13 mouse cellular contexts compared by ENCODE assay signal in genomic region chr7:112273451-112273850, GRCm38 (mm10). TPM values are rescaled to one million over a fixed set of nuclear protein-coding genes. Genes with fewer than 3 reads are reported as not detected.
DNase-seq lines count a peak whose midpoint lies in the region; ATAC-seq and TF ChIP-seq lines count a peak whose summit lies in the region.
"Had no signal": no experiment of that assay in that cellular context is flagged by ENCODE, and none has a peak within 500 bp of the region (broad histone marks: within the 10 kb centered on the region; RNA-seq: fewer than 3 reads in every experiment).

No protein-coding gene starts in this region.

- WGBS in heart, embryonic 13.5 days = 39% methylated on average over 6 of the region's 6 CpGs
- 55% methylated on average over 6 of the region's 6 CpGs for WGBS in stomach, postnatal 0 days

- intact Hi-C loops in heart, postnatal 14 days (cut with DNase I) = no loop called here

- H3K4me2 ChIP-seq in heart, embryonic 13.5 days = 0 out of 2 replicates have a peak overlapping the region, but pooled peaks have one; percentile 10
- no peak overlapping the region for H3K4me2 ChIP-seq in stomach, postnatal 0 days (replicated peaks; ENCODE audit: low read depth)
- H3K4me2 ChIP-seq: embryonic facial prominence, embryonic 15.5 days; hindbrain, embryonic 14.5 days; liver, embryonic 11.5 days had no signal

- no peak for TF ChIP-seq EP300 in stomach, postnatal 0 days (optimal IDR thresholded peaks at IDR 0.05)

- no peak for TF ChIP-seq CTCF in stomach, postnatal 0 days (IDR thresholded peaks at IDR 0.05; ENCODE audit: low read depth)

- no peak overlapping the region for H3K4me3 ChIP-seq in heart, embryonic 13.5 days
- H3K4me3 ChIP-seq in stomach, postnatal 0 days (ENCODE audit: low read depth, low read length) = no peak overlapping the region
- H3K4me3 ChIP-seq: embryonic facial prominence, embryonic 15.5 days had no signal

- peak; percentile 42 to 47 for DNase-seq in cerebellum, postnatal 10 days
- no peak for DNase-seq in cerebellum, postnatal 4 days (ENCODE audit: low spot score in 2 of 2)
- DNase-seq in heart, postnatal 14 days = no peak
- peak; percentile 35 for DNase-seq in urinary bladder, postnatal 14 days (ENCODE audit: low spot score)
- no peak for DNase-seq in urinary bladder, adult 2 months (ENCODE audit: low spot score)
- DNase-seq in stomach, postnatal 0 days (ENCODE audit: low spot score) = no peak
- DNase-seq in thymus, postnatal 14 days = no peak
- DNase-seq: kidney, adult 8-10 months; retina, postnatal 1 day had no signal

- peak overlapping the region; percentile 94 for H3K27ac ChIP-seq in heart, embryonic 13.5 days (replicated peaks)
- H3K27ac ChIP-seq in stomach, postnatal 0 days (replicated peaks) = peak overlapping the region; percentile 45; the same call in 1 of the 2 replicates
- H3K27ac ChIP-seq: embryonic facial prominence, embryonic 15.5 days; hindbrain, embryonic 14.5 days had no signal

- peaks cover 99% of the 10 kb centered on the region for H3K4me1 ChIP-seq in heart, embryonic 13.5 days
- H3K4me1 ChIP-seq in stomach, postnatal 0 days (replicated peaks; ENCODE audit: control insufficient read depth, insufficient read depth) = peaks cover 7% of the 10 kb centered on the region; the same call in 1 of the 2 replicates

- no peaks in the 10 kb centered on the region for H3K9me3 ChIP-seq in heart, embryonic 13.5 days
- H3K9me3 ChIP-seq in stomach, postnatal 0 days (ENCODE audit: control insufficient read depth, low read length) = no peaks in the 10 kb centered on the region
- H3K9me3 ChIP-seq: embryonic facial prominence, embryonic 15.5 days had no signal

- no peaks in the 10 kb centered on the region for H3K27me3 ChIP-seq in heart, embryonic 13.5 days (replicated peaks)
- no peaks in the 10 kb centered on the region for H3K27me3 ChIP-seq in stomach, postnatal 0 days (ENCODE audit: control insufficient read depth, insufficient read depth, low read length)
- H3K27me3 ChIP-seq: embryonic facial prominence, embryonic 15.5 days had no signal

- H3K9ac ChIP-seq in heart, embryonic 13.5 days = peak overlapping the region; percentile 76
- H3K9ac ChIP-seq in stomach, postnatal 0 days (ENCODE audit: low read length) = no peak overlapping the region
- H3K9ac ChIP-seq: embryonic facial prominence, embryonic 15.5 days; hindbrain, embryonic 14.5 days had no signal

- no peak for ATAC-seq in heart, embryonic 13.5 days (ENCODE audit: extremely low read depth, insufficient number of reproducible peaks, low FRiP score, low TSS enrichment)
- ATAC-seq in stomach, postnatal 0 days (ENCODE audit: low FRiP score, low TSS enrichment) = no peak

- peaks cover 59% of the 10 kb centered on the region for H3K36me3 ChIP-seq in heart, embryonic 13.5 days
- peaks cover 3% of the 10 kb centered on the region; the same call in 1 of the 2 replicates for H3K36me3 ChIP-seq in stomach, postnatal 0 days (ENCODE audit: control insufficient read depth, insufficient read depth, low read length)
- H3K36me3 ChIP-seq: embryonic facial prominence, embryonic 15.5 days had no signal

RNA-seq across cellular contexts. Expression of gene Mical2, which starts 47.8 kb away (rescaled TPM):
- 105 and 109 TPM in 2 replicates for polyA plus RNA-seq in heart, embryonic 13.5 days (2015; fragmentation: Nextera tagmentation; extraction: Ambion mirVana)
- 100 to 1,000 TPM; 105 to 127 TPM for total RNA-seq in heart, postnatal 14 days (2021)
- 22.9 and 26.8 TPM in 2 replicates for polyA plus RNA-seq in urinary bladder, adult 2 months (2012; rRNA removed)
- 8.4 and 8.8 TPM in 2 replicates for polyA plus RNA-seq in stomach, postnatal 0 days (2015; fragmentation: Nextera tagmentation; extraction: Ambion mirVana)

Comparison
In these comparisons a context has a peak if more than half of its experiments do, and no peak if none do; other contexts are left out.
1. DNase-seq: peak in cerebellum, postnatal 10 days (2 of 2) and urinary bladder, postnatal 14 days (single experiment); none in cerebellum, postnatal 4 days (0 of 2), heart, postnatal 14 days (0 of 2), urinary bladder, adult 2 months (single experiment), stomach, postnatal 0 days (single experiment) and thymus, postnatal 14 days (single experiment).